Mouse (Mus musculus) left cerebral cortex, adult 2 months (tissue): Measurements from ENCODE around the gene Pou5f1. TPM values are rescaled to one million over a fixed set of nuclear protein-coding genes. Genes with fewer than 3 reads are reported as not detected.
"Not testable (repeated sequence)": the region's sequence is repeated elsewhere in the genome, so short reads cannot be mapped to it uniquely, and the experiment has no call there.

Experiments used
- DNase-seq, 2 experiments: peaks; one replicate each; pipeline ENCODE4 v3.0.0; 2021 to 2022; ENCODE audit warnings: low spot score in 2 of 2, mixed read lengths in 1 of 2; ENCODE audit errors: extremely low spot score in 1 of 2
- H3K27ac ChIP-seq: fragments of 200-600 bp; 2 replicates; pipeline ENCODE4 v1.8.1; 2022
- H3K4me3 ChIP-seq: fragments of 200-600 bp; 2 replicates; pipeline ENCODE4 v1.8.1; 2022
- CTCF ChIP-seq: fragments of 200-600 bp; IDR thresholded peaks from 2 replicates; pipeline ENCODE4 v1.8.1; 2022; ENCODE audit warnings: antibody characterized with exemption, mild to moderate bottlenecking, moderate library complexity
- intact Hi-C: fragments of 180-260 bp; cut with DNase I; formaldehyde crosslinking; loops from one replicate; pipeline ENCODE4 v1.15.1; 2025
- total RNA-seq, 2 experiments: library from RNA; stranded (reverse); gene quantifications; 2 replicates each; pipeline ENCODE4 v1.2.3; 2021

Gene Pou5f1
- total RNA-seq, 2 experiments from 2014 or later = 0.25 TPM; not detected in 1

- intact Hi-C loops = no loop called here
Measured at GRCm38 (mm10) chr17:35502226-35502625, 3.6 kb upstream of the Pou5f1 start.

GRCm38 (mm10) chr17:35502762-35503161, 3.1 kb upstream of the Pou5f1 start:
- TF ChIP-seq CTCF = no peak
- DNase-seq = no peak
- H3K27ac ChIP-seq = no peak overlapping the region
- no peak overlapping the region for H3K4me3 ChIP-seq
- intact Hi-C loops = no loop called here

More at GRCm38 (mm10) chr17:35502226-35502625, 3.6 kb upstream of the Pou5f1 start:
- no peak for TF ChIP-seq CTCF
- Histone ChIP-seq H3K4me3 (no peak overlapping the region), H3K27ac (no peak overlapping the region)
- DNase-seq = no peak

GRCm38 (mm10) chr17:35503849-35504248, 2.0 kb upstream of the Pou5f1 start:
- H3K27ac ChIP-seq = no peak overlapping the region
- H3K4me3 ChIP-seq = no peak overlapping the region
- TF ChIP-seq CTCF = no peak
- no peak for DNase-seq
- intact Hi-C loops = no loop called here

- no peak for DNase-seq
- TF ChIP-seq CTCF = no peak
- Histone ChIP-seq H3K4me3 (no peak overlapping the region), H3K27ac (no peak overlapping the region)
- intact Hi-C loops = no loop called here
Measured at GRCm38 (mm10) chr17:35504628-35505481, 963 bp upstream of the Pou5f1 start.

GRCm38 (mm10) chr17:35506881-35507280, 1.1 kb downstream of the Pou5f1 start:
- Histone ChIP-seq H3K27ac (no peak overlapping the region), H3K4me3 (no peak overlapping the region)
- TF ChIP-seq CTCF = no peak
- DNase-seq = no peak
- intact Hi-C loops = no loop called here

- no peak for DNase-seq
- intact Hi-C loops = no loop called here
- no peak overlapping the region for H3K4me3 ChIP-seq
- H3K27ac ChIP-seq = no peak overlapping the region
- TF ChIP-seq CTCF = no peak
Measured at GRCm38 (mm10) chr17:35507556-35508260, 1.9 kb downstream of the Pou5f1 start.

- intact Hi-C loops, DNase-seq, H3K4me3 ChIP-seq, H3K27ac ChIP-seq: not testable (repeated sequence)
Measured at GRCm38 (mm10) chr17:35508279-35508678, 2.5 kb downstream of the Pou5f1 start.

GRCm38 (mm10) chr17:35509284-35509683, 3.5 kb downstream of the Pou5f1 start:
- Histone ChIP-seq H3K4me3 (no peak overlapping the region), H3K27ac (no peak overlapping the region)
- intact Hi-C loops = no loop called here
- DNase-seq = no peak
- TF ChIP-seq CTCF = peak; percentile 22

- Histone ChIP-seq H3K27ac (no peak overlapping the region), H3K4me3 (no peak overlapping the region)
- peak; percentile 57 for TF ChIP-seq CTCF
- intact Hi-C loops = no loop called here
- no peak for DNase-seq
Measured at GRCm38 (mm10) chr17:35512916-35513626, 7.3 kb downstream of the Pou5f1 start.

- TF ChIP-seq CTCF = peak; percentile 70
- H3K4me3 ChIP-seq = no peak overlapping the region
- intact Hi-C loops = no loop called here
- DNase-seq = peak; percentile 42 to 64
- no peak overlapping the region for H3K27ac ChIP-seq
Measured at GRCm38 (mm10) chr17:35513886-35514285, 8.1 kb downstream of the Pou5f1 start.

GRCm38 (mm10) chr17:35514756-35515155, 8.9 kb downstream of the Pou5f1 start:
- no peak for TF ChIP-seq CTCF
- DNase-seq = no peak
- Histone ChIP-seq H3K27ac (no peak overlapping the region), H3K4me3 (no peak overlapping the region)
- intact Hi-C loops = no loop called here
